Mouse (Mus musculus) lung, postnatal 0 days (tissue): ENCODE measurements at regions not wholly inside any gene's neighbourhood (a gene's known extent, or its start where the extent isn't known, plus 50 kb on each side); places are given as distances from the start of the nearest gene placed in this dataset.

ENCODE experiments used
- CTCF ChIP-seq: IDR thresholded peaks from 2 replicates; pipeline ENCODE4 v1.5.1; 2016; ENCODE audit warnings: antibody characterized with exemption, mild to moderate bottlenecking
- EP300 ChIP-seq: IDR thresholded peaks from 2 replicates; pipeline ENCODE4 v1.6.1; 2016; ENCODE audit warnings: antibody characterized with exemption, mild to moderate bottlenecking, control low read depth

GRCm38 (mm10) chr9:87510683-87511082 is 220.4 kb downstream of the Tbx18 start:
- TF ChIP-seq CTCF = no peak
- no peak for TF ChIP-seq EP300
